Mouse (Mus musculus) liver, embryonic 15.5 days (tissue): ENCODE results near the gene 2900011O08Rik. TPM values are rescaled to one million over a fixed set of nuclear protein-coding genes. Genes with fewer than 3 reads are reported as not detected.
"Not testable (repeated sequence)": the region's sequence is repeated elsewhere in the genome, so short reads cannot be mapped to it uniquely, and the experiment has no call there.

Experiments
- ATAC-seq: fragments of 200-750 bp; cut with Nextera tagmentation; 2 replicates; pipeline ENCODE4 v1.8.0; 2017; ENCODE audit warnings: moderate number of reproducible peaks, mild to moderate bottlenecking, moderate library complexity; ENCODE audit not compliant: insufficient read depth
- H3K27ac ChIP-seq: fragments of 300-500 bp; sonication (generic); replicated peaks from 2 replicates; pipeline ENCODE4 v1.5.1; 2015; ENCODE audit warnings: mild to moderate bottlenecking, inconsistent platforms
- H3K27me3 ChIP-seq: fragments of 300-500 bp; sonication (generic); 2 replicates; pipeline ENCODE4 v1.6.1; 2015; ENCODE audit warnings: mild to moderate bottlenecking, inconsistent platforms
- H3K36me3 ChIP-seq: fragments of 300-500 bp; sonication (generic); replicated peaks from 2 replicates; pipeline ENCODE4 v1.6.1; 2015; ENCODE audit warnings: moderate library complexity, mild to moderate bottlenecking, inconsistent platforms
- H3K4me1 ChIP-seq: fragments of 300-500 bp; sonication (generic); replicated peaks from 2 replicates; pipeline ENCODE4 v1.6.1; 2015; ENCODE audit warnings: inconsistent platforms
- H3K4me2 ChIP-seq: fragments of 300-500 bp; sonication (generic); 2 replicates; pipeline ENCODE4 v1.6.1; 2015; ENCODE audit warnings: moderate library complexity, mild to moderate bottlenecking, inconsistent platforms
- H3K4me3 ChIP-seq: fragments of 300-500 bp; sonication (generic); replicated peaks from 2 replicates; pipeline ENCODE4 v1.5.1; 2015; ENCODE audit warnings: mild to moderate bottlenecking, inconsistent platforms
- H3K9ac ChIP-seq: fragments of 300-500 bp; sonication (generic); 2 replicates; pipeline ENCODE4 v1.6.1; 2015; ENCODE audit warnings: moderate library complexity, mild to moderate bottlenecking, inconsistent platforms
- H3K9me3 ChIP-seq: fragments of 300-500 bp; sonication (generic); replicated peaks from 2 replicates; pipeline ENCODE4 v1.6.1; 2016; ENCODE audit warnings: inconsistent platforms
- WGBS: fragments of 180-500 bp; shearing (Covaris S2); methylation state at CpG from one replicate; pipeline ENCODE4 v1.1.7; 2015; ENCODE audit warnings: mixed read lengths; ENCODE audit not compliant: insufficient replicate concordance; 5-methylcytosine and 5-hydroxymethylcytosine counted together
- polyA plus RNA-seq: library from polyadenylated mRNA; unstranded; fragments of >200 nt; fragmentation: Nextera tagmentation; extraction: Ambion mirVana; gene quantifications from 2 replicates; pipeline ENCODE4 v1.2.1, GENCODE M21; 2015

Gene 2900011O08Rik
- polyA plus RNA-seq, 1 experiment from 2014 or later: 0.09 TPM

- not testable (repeated sequence) for H3K4me2 ChIP-seq, H3K9me3 ChIP-seq, H3K27ac ChIP-seq, H3K4me3 ChIP-seq, H3K36me3 ChIP-seq, H3K4me1 ChIP-seq, H3K9ac ChIP-seq, ATAC-seq, H3K27me3 ChIP-seq
- 68% methylated on average over 4 of the region's 4 CpGs for WGBS
Measured at GRCm38 (mm10) chr16:13976358-13976896, 10.0 kb upstream of the 2900011O08Rik start.

GRCm38 (mm10) chr16:13977026-13977425, 9.4 kb upstream of the 2900011O08Rik start:
- WGBS: 43% methylated on average over 1 of the region's 1 CpGs
- H3K27me3 ChIP-seq, H3K4me2 ChIP-seq, H3K9ac ChIP-seq, H3K4me1 ChIP-seq, H3K4me3 ChIP-seq, H3K27ac ChIP-seq, ATAC-seq, H3K36me3 ChIP-seq, H3K9me3 ChIP-seq: not testable (repeated sequence)

- not testable (repeated sequence) for H3K9me3 ChIP-seq, ATAC-seq, H3K36me3 ChIP-seq, H3K9ac ChIP-seq, H3K4me1 ChIP-seq, H3K27ac ChIP-seq, H3K27me3 ChIP-seq, H3K4me2 ChIP-seq, H3K4me3 ChIP-seq
- WGBS: 53% methylated on average over 3 of the region's 3 CpGs
Measured at GRCm38 (mm10) chr16:13981726-13982125, 4.7 kb upstream of the 2900011O08Rik start.

GRCm38 (mm10) chr16:13983161-13983560, 3.2 kb upstream of the 2900011O08Rik start:
- H3K36me3 ChIP-seq: no peaks in the 10 kb centered on the region
- peaks cover 13% of the 10 kb centered on the region for H3K27me3 ChIP-seq
- no peaks in the 10 kb centered on the region for H3K9me3 ChIP-seq
- 0 out of 2 replicates have a peak, but pooled peaks cover 2% of the 10 kb centered on the region for H3K4me1 ChIP-seq
- 74% methylated on average over 5 of the region's 5 CpGs for WGBS
- no peak overlapping the region for H3K9ac ChIP-seq
- no peak overlapping the region for H3K27ac ChIP-seq
- no peak overlapping the region for H3K4me2 ChIP-seq
- H3K4me3 ChIP-seq: no peak overlapping the region
- ATAC-seq: no peak

- H3K4me1 ChIP-seq: 0 out of 2 replicates have a peak, but pooled peaks cover 2% of the 10 kb centered on the region
- no peak overlapping the region for H3K4me3 ChIP-seq
- peak overlapping the region; percentile 59; the same call in 1 of the 2 replicates for H3K4me2 ChIP-seq
- no peaks in the 10 kb centered on the region for H3K9me3 ChIP-seq
- H3K9ac ChIP-seq: no peak overlapping the region
- H3K27ac ChIP-seq: no peak overlapping the region
- no peaks in the 10 kb centered on the region for H3K36me3 ChIP-seq
- no peak for ATAC-seq
- 53% methylated on average over 3 of the region's 3 CpGs for WGBS
- peaks cover 13% of the 10 kb centered on the region for H3K27me3 ChIP-seq
Measured at GRCm38 (mm10) chr16:13986197-13986573, 219 bp upstream of the 2900011O08Rik start.

GRCm38 (mm10) chr16:13992518-13993248, 6.3 kb downstream of the 2900011O08Rik start:
- ATAC-seq: no peak
- H3K4me3 ChIP-seq: no peak overlapping the region
- H3K4me2 ChIP-seq: no peak overlapping the region
- H3K9ac ChIP-seq: no peak overlapping the region
- H3K27ac ChIP-seq: no peak overlapping the region
- H3K27me3 ChIP-seq: no peaks in the 10 kb centered on the region
- H3K9me3 ChIP-seq: no peaks in the 10 kb centered on the region
- 63% methylated on average over 11 of the region's 11 CpGs for WGBS
- no peaks in the 10 kb centered on the region for H3K4me1 ChIP-seq
- H3K36me3 ChIP-seq: no peaks in the 10 kb centered on the region

GRCm38 (mm10) chr16:13994076-13994475, 7.7 kb downstream of the 2900011O08Rik start:
- H3K4me3 ChIP-seq: no peak overlapping the region
- H3K27ac ChIP-seq: no peak overlapping the region
- H3K4me2 ChIP-seq: no peak overlapping the region
- WGBS: 50% methylated on average over 1 of the region's 1 CpGs
- no peaks in the 10 kb centered on the region for H3K36me3 ChIP-seq
- no peaks in the 10 kb centered on the region for H3K27me3 ChIP-seq
- H3K9me3 ChIP-seq: no peaks in the 10 kb centered on the region
- ATAC-seq: no peak
- no peak overlapping the region for H3K9ac ChIP-seq
- H3K4me1 ChIP-seq: no peaks in the 10 kb centered on the region

GRCm38 (mm10) chr16:13994502-13994901, 8.1 kb downstream of the 2900011O08Rik start:
- no peaks in the 10 kb centered on the region for H3K27me3 ChIP-seq
- no peak overlapping the region for H3K4me2 ChIP-seq
- H3K36me3 ChIP-seq: no peaks in the 10 kb centered on the region
- no peak overlapping the region for H3K27ac ChIP-seq
- no peak overlapping the region for H3K4me3 ChIP-seq
- no peak for ATAC-seq
- no peaks in the 10 kb centered on the region for H3K4me1 ChIP-seq
- WGBS: 35% methylated on average over 1 of the region's 1 CpGs
- no peaks in the 10 kb centered on the region for H3K9me3 ChIP-seq
- H3K9ac ChIP-seq: no peak overlapping the region

- Histone ChIP-seq H3K4me3 (no peak overlapping the region), H3K9me3 (no peaks in the 10 kb centered on the region), H3K36me3 (no peaks in the 10 kb centered on the region), H3K27me3 (no peaks in the 10 kb centered on the region), H3K27ac (no peak overlapping the region), H3K9ac (no peak overlapping the region), H3K4me1 (no peaks in the 10 kb centered on the region; the same call in 1 of the 2 replicates), H3K4me2 (no peak overlapping the region)
- 45% methylated on average over 8 of the region's 8 CpGs for WGBS
- no peak for ATAC-seq
Measured at GRCm38 (mm10) chr16:14003386-14004130, 17.2 kb downstream of the 2900011O08Rik start.

- no peak overlapping the region for H3K9ac ChIP-seq
- peak; percentile 60 for ATAC-seq
- WGBS: 33% methylated on average over 3 of the region's 3 CpGs
- H3K4me2 ChIP-seq: no peak overlapping the region
- no peaks in the 10 kb centered on the region for H3K27me3 ChIP-seq
- H3K27ac ChIP-seq: no peak overlapping the region
- no peaks in the 10 kb centered on the region for H3K36me3 ChIP-seq
- H3K9me3 ChIP-seq: no peaks in the 10 kb centered on the region
- no peak overlapping the region for H3K4me3 ChIP-seq
- no peaks in the 10 kb centered on the region; the same call in 1 of the 2 replicates for H3K4me1 ChIP-seq
Measured at GRCm38 (mm10) chr16:14004170-14004569, 17.8 kb downstream of the 2900011O08Rik start.

- Histone ChIP-seq H3K9me3 (no peaks in the 10 kb centered on the region), H3K4me1 (no peaks in the 10 kb centered on the region; the same call in 1 of the 2 replicates), H3K27ac (no peak overlapping the region), H3K27me3 (no peaks in the 10 kb centered on the region), H3K4me3 (no peak overlapping the region), H3K9ac (no peak overlapping the region), H3K36me3 (no peaks in the 10 kb centered on the region), H3K4me2 (no peak overlapping the region)
- WGBS: 38% methylated on average over 2 of the region's 2 CpGs
- ATAC-seq: no peak
Measured at GRCm38 (mm10) chr16:14004726-14005125, 18.3 kb downstream of the 2900011O08Rik start.
